Mouse (Mus musculus): Measurements from ENCODE around the gene Ang4. TPM values are rescaled to one million over a fixed set of nuclear protein-coding genes. Genes with fewer than 3 reads are reported as not detected.
"Not testable (repeated sequence)": the region's sequence is repeated elsewhere in the genome, so short reads cannot be mapped to it uniquely, and the experiment has no call there.

Gene Ang4
- total RNA-seq (2021): not detected

DNA sequence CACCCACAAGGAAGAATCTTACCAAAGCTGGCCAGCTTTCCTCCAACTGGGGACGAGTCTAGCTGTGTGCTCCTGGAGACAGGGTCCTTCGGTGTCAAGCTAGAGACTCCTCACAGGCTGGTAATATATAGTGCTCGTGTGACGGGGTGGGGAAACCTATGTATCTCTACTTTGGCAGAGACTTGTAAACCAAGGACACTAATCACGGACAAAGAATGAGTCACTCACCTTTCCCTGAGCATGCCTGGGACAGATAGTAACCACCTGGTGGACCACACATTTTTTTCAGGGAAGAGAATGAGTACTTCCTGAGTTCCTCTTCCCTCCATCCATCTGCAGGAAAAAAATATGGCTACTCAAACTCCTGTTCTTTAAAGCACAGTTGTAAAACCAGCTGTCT is at the start of gene Ang4:
Ang4 (minus strand) TSS at position 101 of the 400 bp plus-strand sequence.
- no peak for DNase-seq (ENCODE audit: low spot score)
- intact Hi-C loops (cut with DNase I): no loop called here

DNA sequence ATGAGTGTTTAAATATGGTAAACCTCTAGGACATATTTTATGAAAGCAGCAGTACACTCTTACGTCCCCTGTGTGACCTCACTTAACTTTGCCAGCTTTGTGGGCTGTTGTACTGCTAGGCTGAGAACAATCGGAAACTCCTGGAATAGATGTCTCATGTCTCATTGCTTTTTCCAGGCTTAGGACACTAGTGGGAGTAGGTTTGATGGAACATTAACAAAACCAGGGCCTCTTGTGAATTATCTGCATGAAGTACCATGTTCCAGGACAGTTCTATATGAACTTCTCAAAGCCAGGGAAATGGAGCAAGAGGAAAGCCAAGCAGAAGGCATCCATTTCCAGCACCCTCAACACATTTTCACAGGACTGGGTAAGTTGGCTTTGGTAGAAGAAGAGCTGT is 26.4 kb upstream of the Ang4 start, which contains the start of gene AY358078:
AY358078 (plus strand) TSS at position 301 of the 400 bp plus-strand sequence.
- intact Hi-C loops (cut with DNase I): no loop called here
- DNase-seq (ENCODE audit: low spot score): no peak

DNA sequence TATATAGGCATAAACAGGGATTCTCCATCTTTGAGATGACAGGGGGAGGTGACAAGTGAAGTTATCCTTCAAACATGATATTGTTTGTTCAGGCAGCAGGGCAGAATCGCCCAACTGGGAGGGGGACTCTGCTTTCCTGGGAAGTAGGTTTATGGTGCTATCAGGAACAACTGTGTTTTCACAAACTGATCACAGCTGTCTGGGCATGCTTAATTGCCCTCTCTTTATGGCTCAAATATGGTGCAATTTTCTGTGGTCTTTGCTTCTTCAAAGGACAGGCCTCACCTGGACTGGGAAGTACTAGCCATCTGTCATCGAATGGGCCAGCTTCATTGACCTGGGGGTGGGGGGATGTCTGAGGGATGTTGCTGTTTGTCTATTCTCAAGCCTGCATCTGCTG is 20.7 kb upstream of the Ang4 start:
- no peak for DNase-seq (ENCODE audit: low spot score)
- intact Hi-C loops (cut with DNase I): no loop called here

DNA sequence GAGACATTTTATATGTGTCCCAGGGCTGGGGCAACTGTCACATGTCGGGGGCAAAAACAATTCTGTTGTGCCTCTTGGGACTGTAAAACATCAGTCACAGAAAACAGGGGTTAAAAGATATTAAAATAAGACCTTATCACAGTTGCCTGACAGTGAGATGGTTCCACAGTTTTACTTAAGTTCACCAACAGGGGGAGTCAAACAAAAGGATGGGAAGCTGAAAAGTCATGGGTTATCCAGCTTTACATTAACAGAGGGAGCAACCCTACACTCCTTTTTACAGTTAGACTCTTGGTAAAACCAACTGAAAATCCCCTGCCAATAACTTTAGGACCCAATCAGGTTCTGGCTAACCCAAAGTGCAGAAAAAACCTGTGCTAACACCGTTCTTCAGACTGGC is 15.8 kb upstream of the Ang4 start:
- intact Hi-C loops (cut with DNase I): no loop called here
- DNase-seq (ENCODE audit: low spot score): no peak

DNA sequence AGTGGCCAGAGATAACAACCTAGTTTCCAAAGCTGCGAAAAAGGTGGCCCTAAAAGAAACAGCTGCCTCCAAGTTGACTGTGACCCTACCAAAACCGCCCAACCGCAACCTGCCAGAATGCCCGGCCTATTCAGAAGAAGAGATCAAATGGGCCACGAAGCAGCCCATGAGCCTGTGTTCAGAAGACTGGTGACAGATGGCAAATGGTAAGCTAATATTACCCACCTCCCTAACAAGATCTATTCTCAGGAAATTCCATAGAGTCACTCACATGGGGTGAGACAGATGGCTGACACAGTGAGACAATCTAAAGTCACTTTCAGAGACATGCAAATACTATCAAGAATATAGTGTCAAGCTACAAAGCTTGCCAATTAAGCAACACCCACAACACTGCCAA is 13.7 kb upstream of the Ang4 start:
- DNase-seq (ENCODE audit: low spot score): no peak
- intact Hi-C loops (cut with DNase I): no loop called here

DNA sequence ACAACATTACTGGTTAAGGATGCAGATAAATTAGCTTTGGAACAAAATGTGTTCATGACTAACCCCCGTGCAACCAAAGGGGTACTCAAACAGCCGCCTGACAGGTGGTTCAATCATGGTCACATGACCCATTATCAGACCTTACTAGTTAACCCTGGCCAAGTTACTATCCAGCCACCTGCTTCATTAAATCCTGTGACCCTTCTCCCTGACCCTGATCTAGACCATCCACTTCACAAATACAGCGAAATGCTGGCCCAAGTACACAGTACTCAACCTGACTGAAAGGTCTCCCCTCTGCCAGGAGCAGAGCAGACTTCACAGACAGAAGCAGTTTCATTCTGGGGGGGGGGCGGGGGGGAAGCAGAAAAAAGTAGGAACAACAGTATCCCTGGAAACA is 12.9 kb upstream of the Ang4 start:
- intact Hi-C loops (cut with DNase I): no loop called here
- DNase-seq (ENCODE audit: low spot score): no peak

DNA sequence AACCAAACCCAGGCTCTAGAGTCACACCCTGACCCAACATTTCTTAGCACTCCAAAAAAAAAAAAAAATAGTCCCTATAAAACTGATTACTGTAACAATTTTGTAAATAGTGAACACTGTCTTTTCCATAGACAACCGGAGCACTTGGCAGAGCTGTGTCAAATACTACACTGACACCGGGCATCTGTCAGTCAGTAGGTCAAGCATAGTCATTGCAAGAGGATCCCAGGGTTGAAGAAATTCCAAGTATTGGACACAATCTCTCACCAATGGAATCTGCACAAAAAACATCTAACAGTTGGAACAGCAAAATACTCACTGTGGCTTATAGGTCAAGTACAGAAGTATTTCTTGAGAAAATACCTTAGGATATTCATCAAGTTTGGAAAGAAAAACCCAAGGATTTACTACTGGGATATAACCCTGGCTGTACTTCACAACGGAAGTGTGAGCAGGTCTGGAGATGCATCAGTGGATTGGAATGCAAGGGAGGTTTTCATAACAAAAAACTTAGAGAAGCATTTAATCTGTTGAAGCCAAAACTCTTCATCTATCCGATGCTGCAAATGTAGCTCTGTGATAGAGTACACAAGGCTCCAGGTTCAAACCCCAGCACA is 5.6 kb upstream of the Ang4 start:
- no peak for DNase-seq (ENCODE audit: low spot score)
- intact Hi-C loops (cut with DNase I): no loop called here

DNA sequence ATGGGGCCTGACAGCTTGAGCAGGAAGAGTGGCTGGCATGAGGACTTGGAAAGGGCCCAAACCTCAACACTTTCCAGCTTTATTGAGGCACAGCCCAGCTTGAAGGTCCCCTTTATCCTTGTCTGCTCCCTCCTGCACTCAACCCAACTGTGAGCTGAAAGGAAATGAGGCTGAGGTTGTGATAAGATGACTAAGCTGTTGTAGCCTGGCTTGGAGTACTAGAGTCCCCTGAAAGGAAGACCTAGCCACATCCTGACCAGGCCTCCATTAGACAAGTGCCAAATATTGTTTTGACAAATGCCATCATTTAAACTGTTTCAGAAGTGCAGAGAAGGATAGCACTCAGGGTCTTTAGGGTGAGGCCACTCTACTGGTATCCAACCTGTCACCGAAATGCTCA is 4.4 kb upstream of the Ang4 start:
- DNase-seq (ENCODE audit: low spot score): no peak
- intact Hi-C loops (cut with DNase I): no loop called here

DNA sequence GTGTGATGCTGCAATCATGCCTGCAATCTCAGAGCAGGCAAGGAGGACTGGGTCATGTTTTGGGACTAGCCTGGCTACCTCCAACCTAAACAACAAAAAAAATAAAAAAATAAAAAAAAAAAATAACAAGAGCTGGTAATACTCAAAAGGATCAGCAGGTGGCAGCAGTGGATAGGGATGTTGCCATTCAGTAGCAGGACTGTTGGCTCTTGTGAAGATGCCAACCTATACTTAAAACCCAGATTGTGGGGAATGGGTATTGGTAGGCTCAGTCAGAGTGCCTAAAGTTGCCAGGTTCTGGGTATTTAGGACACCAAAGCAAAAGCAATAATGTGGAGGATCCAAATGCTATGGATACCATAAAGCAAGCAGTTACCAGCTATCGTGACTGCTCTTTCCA is 2.0 kb downstream of the Ang4 start:
- intact Hi-C loops (cut with DNase I): loop anchor here (2.0 kb wide), 1 partner anchor 57 kb away; no protein-coding TSS in a partner anchor
- DNase-seq (ENCODE audit: low spot score): not testable (repeated sequence)

DNA sequence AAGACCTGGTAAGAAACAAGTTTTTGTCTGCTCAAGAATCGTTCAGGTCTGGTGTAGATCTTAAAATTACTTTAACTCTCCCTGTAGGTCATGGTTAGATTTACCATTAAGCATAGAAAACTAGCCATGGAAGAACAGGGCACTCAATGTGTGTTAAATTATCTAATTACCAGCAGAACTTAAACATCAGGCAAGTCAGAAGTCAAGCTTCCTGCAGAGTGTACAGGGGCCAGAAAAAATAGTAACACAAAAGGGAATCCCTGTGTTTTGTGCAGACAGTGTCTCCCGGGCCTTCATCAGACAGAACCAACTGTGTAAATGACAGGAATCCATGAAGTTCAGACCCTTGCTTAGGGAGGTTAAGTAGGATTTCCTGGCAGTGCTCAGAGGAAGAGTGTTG is 17.4 kb downstream of the Ang4 start:
- DNase-seq (ENCODE audit: low spot score): no peak
- intact Hi-C loops (cut with DNase I): no loop called here

DNA sequence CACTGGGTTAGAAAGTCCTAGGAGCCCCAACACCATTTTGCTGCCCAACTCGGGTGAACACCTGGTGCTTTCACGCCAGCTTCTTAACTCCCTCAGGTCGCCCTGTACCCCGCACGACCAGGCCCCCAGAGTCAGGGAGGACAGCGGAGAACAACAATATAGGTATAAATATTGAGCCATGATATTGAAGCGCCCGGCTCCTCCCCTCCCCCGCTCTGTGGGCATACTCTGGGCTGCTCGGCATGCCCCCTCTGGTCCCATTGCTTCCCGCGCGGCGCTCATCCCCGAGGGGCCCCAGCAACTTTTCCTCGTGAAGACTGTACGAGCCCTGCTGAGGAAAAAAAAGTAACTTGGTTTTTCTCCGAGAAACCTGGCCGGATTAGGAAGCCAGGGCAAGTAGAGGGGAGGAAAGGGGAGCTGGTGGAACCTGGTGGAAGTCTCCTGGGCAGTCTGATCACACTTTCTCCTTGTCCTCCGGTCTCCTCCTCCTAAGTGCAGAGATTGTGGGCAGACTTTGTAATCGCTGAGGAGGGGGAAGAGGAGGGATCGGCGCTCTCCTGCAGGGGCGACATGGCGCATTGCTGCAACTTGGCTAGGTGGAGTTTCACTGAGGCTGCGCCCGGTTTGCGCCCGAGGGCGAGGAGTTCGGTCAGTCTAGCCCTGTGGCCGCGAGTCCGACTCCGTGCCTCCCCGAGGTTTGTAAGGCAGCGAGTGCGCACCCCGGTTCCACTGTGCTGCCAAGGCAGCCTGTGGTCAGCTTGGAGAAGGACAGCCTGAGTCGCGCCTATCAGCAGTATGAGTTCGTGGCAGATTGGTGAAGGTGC is 32.8 kb downstream of the Ang4 start:
- DNase-seq (ENCODE audit: low spot score): no peak
- intact Hi-C loops (cut with DNase I): no loop called here

DNA sequence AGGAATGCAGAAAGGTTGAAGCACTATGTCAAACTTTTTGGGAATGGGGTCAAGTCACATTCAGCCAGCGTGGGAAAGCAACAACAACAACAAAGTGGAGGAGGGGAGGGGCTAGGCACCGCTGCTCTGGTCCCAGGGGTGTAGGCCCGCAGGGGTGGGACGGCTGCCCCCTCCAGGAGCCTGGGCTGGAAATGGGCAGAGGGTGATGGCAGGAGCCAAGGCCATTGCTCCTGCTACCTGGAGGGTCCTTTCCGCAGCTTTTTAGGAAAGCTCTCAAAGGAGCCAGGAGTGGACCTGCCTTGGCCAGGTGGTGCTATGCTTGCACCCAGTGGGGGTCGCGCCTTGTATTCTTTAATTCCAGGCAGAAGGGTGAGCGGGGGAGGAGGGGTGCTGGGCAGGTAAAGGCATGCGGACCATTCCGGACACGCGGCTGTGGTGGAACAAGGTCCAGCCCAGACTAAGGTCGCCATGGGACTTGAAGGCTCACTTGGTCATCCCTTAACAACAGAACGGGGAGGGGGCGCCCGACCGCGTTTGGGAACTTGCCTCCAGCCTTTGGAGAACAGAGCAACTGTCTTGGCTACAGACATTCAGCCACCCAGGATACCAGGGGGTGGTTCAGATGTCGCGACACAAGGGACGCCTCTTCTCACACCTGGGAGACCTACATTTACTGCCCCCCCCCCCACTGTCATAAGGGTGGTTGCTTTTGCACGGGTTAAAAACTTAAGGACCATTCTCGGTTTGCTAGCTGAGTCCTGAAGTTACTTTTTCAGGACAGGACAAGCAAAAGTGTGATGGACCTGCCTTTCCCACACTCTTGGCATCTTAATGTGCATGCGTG is 34.0 kb downstream of the Ang4 start:
- no peak for DNase-seq (ENCODE audit: low spot score)
- intact Hi-C loops (cut with DNase I): no loop called here

DNA sequence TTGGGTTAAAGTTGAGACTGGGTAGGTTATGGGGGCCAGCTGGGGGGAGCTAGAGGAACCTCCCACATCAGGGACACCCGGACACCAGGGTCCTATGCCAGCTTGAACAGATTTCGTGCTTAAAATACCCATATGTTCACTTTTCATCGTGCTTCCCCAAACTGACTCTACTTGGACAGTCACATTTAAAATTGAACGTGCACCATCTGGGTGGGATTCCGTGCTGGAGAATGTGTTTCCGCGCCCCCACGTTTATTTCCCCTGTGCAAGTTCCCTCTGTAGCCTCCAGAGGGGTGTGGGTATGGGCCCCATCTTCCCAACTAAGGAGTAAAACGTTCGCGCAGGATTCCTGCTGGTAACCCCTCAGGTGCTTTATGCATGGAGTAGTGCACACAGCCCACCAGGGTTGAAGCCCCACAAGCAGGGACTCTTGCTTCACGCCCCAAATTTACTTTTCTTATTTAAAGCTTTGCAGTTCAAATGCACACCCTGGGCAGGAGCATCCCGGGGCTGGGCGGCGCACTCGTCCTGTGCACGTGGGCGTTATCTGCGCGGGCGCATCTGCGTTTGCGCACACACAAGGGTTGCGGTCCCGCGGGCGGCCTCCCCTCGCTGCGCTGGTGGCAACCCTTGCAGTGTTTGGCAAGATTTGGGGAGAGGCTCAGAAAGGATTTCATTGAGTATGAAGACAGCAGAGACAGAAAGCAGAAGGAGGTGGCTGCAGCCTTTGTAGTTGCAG is 34.8 kb downstream of the Ang4 start:
- DNase-seq (ENCODE audit: low spot score): no peak
- intact Hi-C loops (cut with DNase I): no loop called here

DNA sequence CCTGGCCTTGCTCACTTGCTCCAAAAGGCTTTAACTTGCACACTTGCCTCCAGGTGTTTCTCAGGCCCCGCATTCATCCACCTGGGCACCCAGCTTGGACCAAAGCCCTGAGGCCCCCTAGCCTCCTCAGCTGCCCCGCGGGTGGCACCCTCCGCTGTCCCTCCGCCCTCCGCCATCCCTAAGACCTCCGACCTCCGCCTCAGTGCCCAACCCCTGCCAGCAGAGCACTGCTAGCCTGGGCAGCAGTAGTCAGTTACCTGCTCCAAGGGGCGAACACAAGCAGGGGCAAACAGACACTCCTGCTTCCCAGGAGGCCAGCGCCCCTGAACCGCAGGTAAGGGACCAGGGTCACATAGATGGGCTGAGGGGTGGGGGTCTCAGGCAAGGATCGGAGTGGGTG is 35.4 kb downstream of the Ang4 start:
- DNase-seq (ENCODE audit: low spot score): no peak
- intact Hi-C loops (cut with DNase I): no loop called here

DNA sequence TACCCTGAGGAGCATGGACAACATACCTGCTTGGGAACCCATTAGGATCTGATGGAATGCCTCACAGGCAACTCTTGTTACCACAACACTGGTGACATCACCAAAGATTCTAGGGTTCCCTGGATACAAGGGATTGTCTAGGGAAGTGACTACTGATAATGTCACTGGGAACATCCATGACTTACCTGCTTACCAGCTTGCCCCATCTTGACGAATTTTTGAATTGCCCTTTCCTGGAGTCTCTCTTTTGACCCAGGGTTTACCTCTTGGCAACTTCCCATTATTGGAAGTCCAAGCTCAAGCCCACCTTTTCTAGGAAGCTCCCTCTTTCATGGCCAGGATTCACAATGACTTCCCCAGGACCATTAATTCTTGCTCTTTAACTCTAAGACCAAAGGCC is 56.3 kb downstream of the Ang4 start, which contains the start of gene Gm5800:
Gm5800 (minus strand) TSS at position 101 of the 400 bp plus-strand sequence.
- intact Hi-C loops (cut with DNase I): no loop called here

More for the DNA sequence above, 56.3 kb downstream of the Ang4 start, which contains the start of gene Gm5800:
- DNase-seq (ENCODE audit: low spot score): no peak

Other genes starting within 250 kb of the Ang4 start
- gene Gm5622, start 220.8 kb downstream of the Ang4 start, total RNA-seq (2021): not detected
- gene Gm17175, start 199.5 kb downstream of the Ang4 start, total RNA-seq (2021): not detected
- gene Gm17174, start 181.5 kb downstream of the Ang4 start, total RNA-seq (2021): not detected
- not detected for gene Gm17078, start 162.3 kb downstream of the Ang4 start, total RNA-seq (2021)
- gene Gm4181, start 137.9 kb downstream of the Ang4 start, total RNA-seq (2021): not detected
- not detected for gene Gm17079, start 78.1 kb downstream of the Ang4 start, total RNA-seq (2021)
- not detected for gene Gm5800, start 56.4 kb downstream of the Ang4 start, total RNA-seq (2021)
- not detected for gene AY358078, start 26.5 kb upstream of the Ang4 start, total RNA-seq (2021)
- not detected for gene Ear6, start 80.1 kb upstream of the Ang4 start, total RNA-seq (2021)
- 10 to 100 TPM; 19.8 to 20.9 TPM for gene Mettl17, start 111.3 kb upstream of the Ang4 start, total RNA-seq (2021)
- gene Slc39a2, start 119.3 kb upstream of the Ang4 start, total RNA-seq (2021): under 1 TPM in 1 of 2 experiments, not detected in 1; 0.36 TPM
- 1,000 to 10,000 TPM; 1,299 to 1,387 TPM for gene Ndrg2, start 140.6 kb upstream of the Ang4 start, total RNA-seq (2021)
- not detected for gene Tppp2, start 144.8 kb upstream of the Ang4 start, total RNA-seq (2021)
- gene Rnase13, start 149.2 kb upstream of the Ang4 start, total RNA-seq (2021): not detected
- gene Arhgef40, start 211.1 kb upstream of the Ang4 start, total RNA-seq (2021): 10 to 100 TPM; 31.2 to 41.2 TPM
- 1 to 10 TPM; 3.3 to 3.9 TPM for gene Tmem253, start 242.1 kb upstream of the Ang4 start, total RNA-seq (2021)
- gene Zfp219, start 247.1 kb upstream of the Ang4 start, total RNA-seq (2021): 10 to 100 TPM; 24.8 to 29.0 TPM